ENCODE assay signal across 23 mouse cellular contexts in the genomic region with DNA sequence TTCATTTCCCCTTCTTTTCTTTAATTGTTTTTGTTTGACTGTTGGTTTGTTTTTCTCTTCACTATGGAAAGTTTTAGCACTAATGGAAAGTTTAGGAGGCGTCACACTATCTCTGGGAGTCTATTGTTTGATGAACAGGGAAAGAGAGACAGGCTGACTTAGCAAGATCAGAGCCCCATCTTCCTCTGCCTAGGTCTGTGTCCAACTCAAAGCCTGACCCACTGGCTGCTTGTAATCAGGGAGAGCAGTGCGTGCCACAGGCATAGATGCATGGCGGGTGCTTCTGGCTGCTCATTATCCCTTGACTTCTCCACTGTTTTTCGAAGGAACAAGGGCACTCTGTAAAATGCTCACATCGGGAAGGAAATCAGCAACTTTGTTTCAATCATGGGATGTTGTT.
"Had no signal": no experiment of that assay in that cellular context is flagged by ENCODE, and none has a peak within 500 bp of the region (broad histone marks: within the 10 kb centered on the region; RNA-seq: fewer than 3 reads in every experiment).

No protein-coding gene starts in this region.

- H3K36me3 ChIP-seq: heart, embryonic 15.5 days; hindbrain, embryonic 13.5 days; hindbrain, embryonic 15.5 days; intestine, embryonic 15.5 days; kidney, embryonic 15.5 days; limb, embryonic 13.5 days; limb, embryonic 15.5 days had no signal

- H3K4me1 ChIP-seq: hindbrain, embryonic 13.5 days; hindbrain, embryonic 15.5 days; kidney, embryonic 15.5 days had no signal

- DNase-seq: forebrain, postnatal 0 days; gastrocnemius, postnatal 14 days; gastrocnemius, postnatal 36 days; heart, adult 2 months; kidney, adult 11 months; kidney, adult 2 months; kidney, adult 9 months; kidney, postnatal 14 days; kidney, postnatal 36 days; layer of hippocampus, adult 9-11 months; layer of hippocampus, postnatal 36 days; left cerebral cortex, postnatal 4 days had no signal

- H3K9ac ChIP-seq: forebrain, postnatal 0 days; heart, embryonic 15.5 days; hindbrain, embryonic 13.5 days; hindbrain, embryonic 15.5 days; intestine, embryonic 15.5 days; kidney, embryonic 15.5 days; limb, embryonic 13.5 days; limb, embryonic 15.5 days; liver, embryonic 12.5 days; liver, embryonic 14.5 days had no signal

- H3K4me2 ChIP-seq: hindbrain, embryonic 13.5 days; hindbrain, embryonic 15.5 days; intestine, embryonic 15.5 days; kidney, embryonic 15.5 days; limb, embryonic 13.5 days; limb, embryonic 15.5 days; liver, embryonic 12.5 days had no signal

- H3K27me3 ChIP-seq: heart, embryonic 15.5 days; hindbrain, embryonic 13.5 days; hindbrain, embryonic 15.5 days; intestine, embryonic 15.5 days; kidney, embryonic 15.5 days; limb, embryonic 13.5 days; limb, embryonic 15.5 days; liver, embryonic 12.5 days had no signal

- H3K4me3 ChIP-seq: heart, adult 2 months; heart, embryonic 15.5 days; hindbrain, embryonic 13.5 days; hindbrain, embryonic 15.5 days; intestine, embryonic 15.5 days; kidney, embryonic 15.5 days; limb, embryonic 13.5 days; limb, embryonic 15.5 days; liver, embryonic 12.5 days had no signal

- H3K9me3 ChIP-seq: heart, embryonic 15.5 days; hindbrain, embryonic 13.5 days; hindbrain, embryonic 15.5 days; intestine, embryonic 15.5 days; kidney, embryonic 15.5 days; limb, embryonic 13.5 days; limb, embryonic 15.5 days; liver, embryonic 12.5 days had no signal

- ATAC-seq: forebrain, postnatal 0 days; hindbrain, postnatal 0 days; intestine, embryonic 15.5 days; liver, embryonic 12.5 days had no signal

- H3K27ac ChIP-seq: heart, adult 2 months; heart, embryonic 15.5 days; hindbrain, embryonic 13.5 days; hindbrain, embryonic 15.5 days; hindbrain, postnatal 0 days; intestine, embryonic 15.5 days; kidney, embryonic 15.5 days; kidney, postnatal 0 days; limb, embryonic 13.5 days; limb, embryonic 15.5 days; liver, embryonic 12.5 days; liver, embryonic 14.5 days had no signal
